Mouse (Mus musculus): ENCODE measurements around the gene Traf6.
"Not testable (repeated sequence)": the region's sequence is repeated elsewhere in the genome, so short reads cannot be mapped to it uniquely, and the experiment has no call there.

The Traf6 gene

DNA sequence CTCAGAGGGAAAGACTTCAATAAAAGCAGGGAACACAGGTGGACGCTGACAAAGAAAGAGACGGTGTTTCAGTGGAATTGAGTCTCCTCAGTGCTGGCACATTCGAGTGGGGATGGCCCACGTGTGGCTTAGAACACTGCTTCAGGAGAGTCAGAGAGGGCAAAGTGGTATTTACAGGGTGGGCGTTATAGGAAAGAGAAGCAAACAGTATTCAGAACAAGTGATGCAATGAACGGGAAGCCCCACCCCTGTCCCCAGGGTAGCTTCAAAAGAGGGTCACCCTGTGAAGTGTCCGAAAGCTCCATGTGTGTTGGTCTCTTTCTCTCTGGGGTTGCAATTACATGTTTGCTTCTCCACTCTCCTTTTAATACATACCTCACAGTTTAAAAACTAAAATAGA lies 17.4 kb downstream of the Traf6 start:
- DNase-seq (ENCODE audit: low spot score), result no peak

GRCm38 (mm10) chr2:101699284-101699683 lies 21.1 kb downstream of the Traf6 start:
- no peak for DNase-seq (ENCODE audit: low spot score)

- DNase-seq (ENCODE audit: low spot score), result no peak
Measured at GRCm38 (mm10) chr2:101705941-101706485, 27.8 kb downstream of the Traf6 start.

DNA sequence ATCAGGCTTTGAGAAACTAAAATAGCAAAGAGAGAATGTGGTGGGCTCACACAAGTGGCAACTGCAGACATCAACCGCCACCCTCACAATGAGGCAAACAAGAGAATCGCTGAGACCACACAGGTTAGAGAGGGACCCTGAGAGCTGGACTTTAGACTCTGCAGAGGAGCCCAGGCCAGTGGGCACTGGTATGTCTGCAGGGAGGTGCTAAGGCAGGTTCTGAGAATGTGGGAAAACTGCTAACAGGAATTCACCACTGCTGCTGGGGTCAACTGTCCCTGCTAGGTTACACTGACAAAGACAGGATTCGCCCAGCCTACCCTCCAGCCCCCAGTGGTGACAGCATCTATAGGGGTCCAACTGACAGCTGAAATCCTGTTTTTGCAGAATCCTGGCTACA lies 33.4 kb downstream of the Traf6 start:
- no peak for DNase-seq (ENCODE audit: low spot score)

DNA sequence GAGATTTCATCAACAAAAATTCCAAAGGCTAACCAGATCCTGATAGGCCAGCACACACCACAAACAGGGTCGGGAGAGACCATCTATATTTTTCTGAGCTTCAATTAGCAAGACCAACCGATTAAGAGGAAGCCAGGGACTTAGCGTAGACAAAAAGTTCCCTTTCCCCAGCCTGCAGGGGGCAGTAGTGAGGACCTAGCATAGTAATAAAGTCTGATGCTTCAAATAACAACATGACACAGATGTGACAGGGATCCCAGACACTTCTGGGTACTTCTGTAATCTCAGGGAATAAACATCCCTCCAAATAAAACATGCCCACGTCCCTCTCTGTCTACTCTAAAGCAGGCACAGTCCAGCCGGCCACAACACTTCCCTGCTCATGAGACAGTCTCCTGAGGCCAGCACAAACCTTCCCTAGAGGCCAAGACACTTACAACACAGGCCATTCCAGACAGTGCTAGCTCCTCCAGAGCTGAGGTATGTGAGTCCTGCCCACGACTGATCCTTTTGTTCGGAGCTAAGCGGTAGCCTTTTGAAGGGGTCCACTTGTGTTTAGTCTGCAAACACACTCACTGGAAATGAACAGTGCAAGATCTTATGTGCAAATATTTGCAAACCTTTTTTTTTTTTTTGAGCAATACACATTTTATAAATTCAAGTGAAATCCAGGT lies 37.6 kb downstream of the Traf6 start:
- no peak for DNase-seq (ENCODE audit: low spot score)

GRCm38 (mm10) chr2:101717162-101717561 lies 38.9 kb downstream of the Traf6 start:
- DNase-seq (ENCODE audit: low spot score), result no peak

DNA sequence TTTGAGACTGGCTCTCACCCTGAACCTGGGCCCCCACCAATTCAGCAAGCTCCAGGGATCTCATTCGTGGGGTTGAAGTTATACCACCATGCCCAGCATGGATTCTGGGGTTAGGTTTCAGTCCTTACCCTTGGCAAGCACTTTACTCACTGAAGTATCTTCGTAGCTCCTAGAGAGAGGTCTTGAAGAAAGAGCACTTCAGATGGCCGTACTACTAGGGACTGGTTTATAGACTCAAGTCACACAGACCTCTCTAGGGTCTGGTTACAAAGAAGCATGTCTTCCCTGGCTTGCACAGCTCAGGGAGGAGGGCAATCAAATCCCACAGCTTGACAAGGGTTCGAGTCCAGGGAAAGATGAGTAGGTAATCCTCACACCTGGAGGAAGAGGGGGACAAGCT lies 43.6 kb downstream of the Traf6 start:
- DNase-seq (ENCODE audit: low spot score), result no peak

GRCm38 (mm10) chr2:101722370-101723332 lies 44.4 kb downstream of the Traf6 start:
- DNase-seq (ENCODE audit: low spot score), result no peak

DNA sequence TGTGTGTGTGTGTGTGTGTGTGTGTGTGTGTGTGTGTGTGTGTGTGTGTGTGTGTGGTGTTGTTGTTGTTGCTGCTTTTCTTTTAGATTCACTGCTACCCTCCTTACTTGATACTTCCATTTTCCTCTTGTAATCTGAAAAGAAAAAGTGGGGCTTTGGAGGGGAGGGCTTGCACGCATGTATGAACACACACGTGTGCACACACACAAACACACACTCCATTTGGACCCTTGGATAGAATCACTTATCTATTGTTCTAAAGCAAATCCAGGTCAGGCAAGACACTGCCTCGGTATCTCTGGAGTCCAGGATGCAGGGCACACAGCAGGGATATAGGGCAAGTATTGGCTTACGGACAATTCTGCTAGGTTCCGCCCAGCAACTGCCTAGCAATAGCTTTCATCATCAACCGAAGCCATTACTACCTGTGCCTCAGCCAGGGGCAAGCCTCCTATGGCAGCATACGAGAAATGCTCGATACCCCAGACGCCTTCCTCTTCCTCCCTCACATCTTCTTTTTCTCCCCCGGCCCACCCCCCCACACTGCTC lies 45.2 kb downstream of the Traf6 start:
- no peak for DNase-seq (ENCODE audit: low spot score)

DNA sequence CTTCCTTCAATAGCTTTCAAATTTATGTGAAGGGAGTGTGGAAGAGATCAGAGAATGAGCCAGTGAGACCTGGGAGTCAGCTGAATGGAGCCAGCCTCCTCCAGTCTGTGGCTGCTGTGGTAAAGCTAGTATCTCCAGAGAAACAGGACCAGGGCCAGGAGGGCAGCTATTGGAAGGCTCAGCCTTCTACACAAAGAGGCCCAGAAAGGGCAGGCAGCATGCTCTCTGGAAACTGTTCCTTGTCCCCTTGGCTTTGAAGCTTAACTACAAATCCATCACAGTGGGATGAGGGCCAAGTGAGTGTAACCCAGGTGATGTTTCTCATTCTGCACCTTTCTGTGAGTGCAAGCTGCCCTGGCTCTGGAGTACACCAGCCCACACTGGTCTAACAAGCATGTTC lies 49.6 kb downstream of the Traf6 start:
- no peak for DNase-seq (ENCODE audit: low spot score)

GRCm38 (mm10) chr2:101729472-101729871 lies 51.2 kb downstream of the Traf6 start:
- no peak for DNase-seq (ENCODE audit: low spot score)

GRCm38 (mm10) chr2:101730972-101731371 lies 52.7 kb downstream of the Traf6 start:
- no peak for DNase-seq (ENCODE audit: low spot score)

DNA sequence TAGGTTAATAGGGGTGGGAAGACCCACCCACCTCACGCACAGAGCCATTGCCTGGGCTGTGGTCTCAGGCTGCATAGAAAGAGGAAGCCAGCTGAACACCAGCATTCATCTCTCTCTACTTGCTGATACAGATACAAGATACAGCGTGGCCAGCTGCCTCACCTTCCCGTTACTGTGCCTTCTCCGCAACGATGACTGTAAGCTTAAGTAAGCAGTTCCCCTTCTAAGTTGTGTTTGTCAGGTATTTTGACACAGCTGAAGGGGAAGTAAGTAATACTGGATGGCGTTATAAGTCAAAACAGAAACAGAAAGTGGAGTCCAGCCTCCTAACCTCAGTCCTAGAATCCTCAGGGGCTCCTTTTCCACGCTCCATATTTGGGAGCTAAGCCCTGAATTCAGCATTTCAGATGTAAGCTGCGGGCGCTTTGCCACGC lies 54.6 kb downstream of the Traf6 start:
- DNase-seq (ENCODE audit: low spot score), result no peak

DNA sequence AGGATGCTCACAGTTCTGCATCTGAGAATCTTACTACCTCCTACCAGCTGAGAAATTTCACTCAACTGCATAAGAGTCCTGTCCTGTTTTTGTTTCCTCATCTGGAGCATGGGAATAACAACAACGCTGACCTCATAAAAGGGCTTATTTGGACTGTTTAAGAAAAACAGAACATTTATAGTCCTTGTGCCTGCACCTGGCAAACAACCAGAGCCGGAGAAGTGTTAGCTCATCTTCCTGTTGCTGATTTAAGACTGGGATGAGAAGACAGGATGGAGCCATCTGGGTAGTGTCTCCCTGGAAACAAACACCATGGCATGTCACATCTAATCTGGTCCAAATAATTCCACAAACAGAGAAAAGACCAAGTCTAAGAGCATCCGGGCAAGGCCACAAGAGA lies 55.3 kb downstream of the Traf6 start:
- peak; percentile 8 for DNase-seq (ENCODE audit: low spot score)

GRCm38 (mm10) chr2:101739914-101740313 lies 61.7 kb downstream of the Traf6 start:
- no peak for DNase-seq (ENCODE audit: low spot score)

GRCm38 (mm10) chr2:101741653-101742052 lies 63.4 kb downstream of the Traf6 start:
- DNase-seq (ENCODE audit: low spot score), result no peak

DNA sequence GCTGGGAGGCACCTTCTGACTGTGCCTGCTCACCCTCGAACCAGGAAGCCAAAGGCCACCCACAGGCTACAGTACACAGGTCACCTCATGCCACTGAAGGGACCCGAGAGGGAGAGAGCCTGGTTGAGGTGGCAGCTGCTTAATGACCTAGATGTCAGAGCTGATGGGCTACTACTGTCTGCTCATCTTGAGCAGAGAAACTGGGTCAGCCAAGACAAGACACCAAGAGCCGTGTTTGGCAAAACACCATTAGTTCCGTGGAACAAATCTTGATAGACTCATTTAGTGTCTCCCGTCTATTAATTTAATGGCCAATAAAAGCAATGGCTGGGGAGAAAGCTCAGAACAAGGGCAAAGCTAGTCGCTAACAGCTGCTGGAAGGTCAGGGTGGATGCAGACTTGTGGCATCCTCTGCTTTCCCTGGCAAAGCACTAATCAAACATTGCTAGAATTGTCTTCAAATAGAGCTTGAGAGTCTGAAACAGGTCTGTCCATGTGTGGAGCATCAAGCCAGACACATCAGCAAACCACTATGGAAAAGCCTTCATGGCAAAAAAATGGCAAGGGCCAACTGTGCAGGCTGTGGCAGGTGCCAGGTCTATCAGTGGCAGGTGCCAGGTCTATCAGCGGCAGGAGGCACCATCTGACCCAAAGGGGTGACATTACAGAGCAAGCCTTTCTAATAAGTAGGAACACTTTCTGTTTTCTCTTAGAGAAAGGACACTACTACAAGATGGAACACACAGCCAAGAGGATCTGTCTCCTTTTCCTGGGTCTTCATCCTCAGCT lies 64.0 kb downstream of the Traf6 start:
- no peak for DNase-seq (ENCODE audit: low spot score)

DNA sequence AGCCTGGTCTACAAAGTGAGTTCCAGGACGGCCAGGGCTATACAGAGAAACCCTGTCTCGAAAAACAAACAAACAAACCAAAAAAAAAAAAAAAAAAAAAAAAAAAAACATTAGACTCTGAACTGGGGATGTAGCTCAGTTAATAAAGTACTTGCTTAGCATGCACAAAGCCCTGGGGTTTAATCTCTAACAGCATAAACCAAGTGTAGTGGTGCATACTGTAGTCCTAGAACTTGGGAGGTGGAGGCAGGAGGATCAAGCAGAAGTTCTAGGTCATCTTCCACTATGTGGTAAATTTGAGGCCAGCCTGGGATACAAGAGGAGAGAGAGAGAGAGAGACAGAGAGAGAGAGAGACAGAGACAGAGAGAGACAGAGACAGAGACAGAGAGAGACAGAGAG lies 67.4 kb downstream of the Traf6 start:
- not testable (repeated sequence) for DNase-seq (ENCODE audit: low spot score)

GRCm38 (mm10) chr2:101746537-101746936 lies 68.3 kb downstream of the Traf6 start:
- DNase-seq (ENCODE audit: low spot score), result no peak

Data from left cerebral cortex, adult 11 months (tissue).